In genomic region chr4:155219271-155220212, GRCm38 (mm10) we compare ENCODE assay signal across 8 mouse cellular contexts. TPM values are rescaled to one million over a fixed set of nuclear protein-coding genes. Genes with fewer than 3 reads are reported as not detected.
A peak's percentile ranks its signal among the peaks of the same experiment; 100 is the strongest.
DNase-seq lines count a peak whose midpoint lies in the region; ATAC-seq lines count a peak whose summit lies in the region.

No protein-coding gene starts in this region.

- H3K9ac ChIP-seq in kidney, embryonic 16.5 days (replicated peaks; ENCODE audit: low read length) = peak overlapping the region; percentile 94
- H3K9ac ChIP-seq in hindbrain, embryonic 16.5 days (ENCODE audit: low read depth, low read length) = peak overlapping the region; percentile 93

- peak overlapping the region; percentile 97 for H3K4me2 ChIP-seq in kidney, embryonic 16.5 days (replicated peaks; ENCODE audit: low read depth, low read length)
- peak overlapping the region; percentile 98 for H3K4me2 ChIP-seq in hindbrain, embryonic 16.5 days (ENCODE audit: low read length)

- 29% methylated on average over 12 of the region's 12 CpGs for WGBS in kidney, embryonic 16.5 days
- 48% methylated on average over 12 of the region's 12 CpGs for WGBS in hindbrain, embryonic 16.5 days

- H3K9me3 ChIP-seq in kidney, embryonic 16.5 days (ENCODE audit: low read length) = no peaks in the 10 kb centered on the region
- no peaks in the 10 kb centered on the region for H3K9me3 ChIP-seq in hindbrain, embryonic 16.5 days (ENCODE audit: control insufficient read depth, low read length)

- H3K27ac ChIP-seq in kidney, embryonic 16.5 days (ENCODE audit: low read length) = no peak overlapping the region
- peak overlapping the region; percentile 85 for H3K27ac ChIP-seq in brown adipose tissue, adult 24 weeks (replicated peaks; ENCODE audit: low read depth, low read length)
- H3K27ac ChIP-seq in hindbrain, embryonic 16.5 days (ENCODE audit: low read depth, low read length) = 0 out of 2 replicates have a peak overlapping the region, but pooled peaks have one; percentile 7

- H3K4me3 ChIP-seq in kidney, embryonic 16.5 days (ENCODE audit: low read length) = peak overlapping the region; percentile 89
- peak overlapping the region; percentile 73 for H3K4me3 ChIP-seq in brown adipose tissue, adult 24 weeks (ENCODE audit: insufficient read depth, low read depth, low read length)
- H3K4me3 ChIP-seq in hindbrain, embryonic 16.5 days (ENCODE audit: low read length) = peak overlapping the region; percentile 68

- no peaks in the 10 kb centered on the region for H3K36me3 ChIP-seq in kidney, embryonic 16.5 days (ENCODE audit: insufficient read depth, low read length)
- no peaks in the 10 kb centered on the region for H3K36me3 ChIP-seq in hindbrain, embryonic 16.5 days (ENCODE audit: control insufficient read depth, insufficient read depth, low read length)

- no peaks in the 10 kb centered on the region for H3K27me3 ChIP-seq in kidney, embryonic 16.5 days (ENCODE audit: insufficient read depth, low read length)
- H3K27me3 ChIP-seq in hindbrain, embryonic 16.5 days (replicated peaks; ENCODE audit: control insufficient read depth, insufficient read depth, low read length) = no peaks in the 10 kb centered on the region

- no peak for DNase-seq in kidney, postnatal 36 days
- DNase-seq in naive thymus-derived CD4-positive, alpha-beta T cell, adult 2 months (ENCODE audit: low read depth) = peak; percentile 61
- DNase-seq in adrenal gland, postnatal 25 days = no peak
- no peak for DNase-seq in adrenal gland, adult 8-10 months
- no peak for DNase-seq in spleen, postnatal 10 days (ENCODE audit: low spot score in 2 of 2)

- peaks cover 72% of the 10 kb centered on the region for H3K4me1 ChIP-seq in kidney, embryonic 16.5 days (ENCODE audit: insufficient read depth, low read length)
- H3K4me1 ChIP-seq in brown adipose tissue, adult 24 weeks (ENCODE audit: control insufficient read depth, insufficient read depth, insufficient read length, low read length) = peaks cover 47% of the 10 kb centered on the region
- H3K4me1 ChIP-seq in hindbrain, embryonic 16.5 days (ENCODE audit: control insufficient read depth, insufficient read depth, low read depth, low read length) = peaks cover 67% of the 10 kb centered on the region

- ATAC-seq in kidney, embryonic 16.5 days (ENCODE audit: low FRiP score, low TSS enrichment) = no peak
- ATAC-seq in hindbrain, embryonic 16.5 days = no peak

RNA-seq across cellular contexts. Expression of gene Ski, which starts 2.9 kb away (rescaled TPM):
- 14.5 and 15.9 TPM in 2 replicates for polyA plus RNA-seq in kidney, embryonic 16.5 days (2015; fragmentation: Nextera tagmentation; extraction: Ambion mirVana)
- 18.9 and 20.2 TPM in 2 replicates for polyA plus RNA-seq in brown adipose tissue, adult 24 weeks (2012; ENCODE audit: insufficient read depth, insufficient read length, missing spikeins)
- polyA plus RNA-seq in hindbrain, embryonic 16.5 days (2015; fragmentation: Nextera tagmentation; extraction: Ambion mirVana) = 11.1 TPM in 2 replicates
- total RNA-seq in adrenal gland, postnatal 25 days (2021) = 73.5 and 93.3 TPM in 2 replicates
- 10 to 100 TPM; 64.1 to 85.4 (median 69.1) TPM for total RNA-seq in adrenal gland, adult 8-10 months (2022)

RNA-seq across cellular contexts. Expression of gene Faap20, which starts 30.1 kb away (rescaled TPM):
- 77.4 and 77.8 TPM in 2 replicates for polyA plus RNA-seq in kidney, embryonic 16.5 days (2015; fragmentation: Nextera tagmentation; extraction: Ambion mirVana)
- polyA plus RNA-seq in brown adipose tissue, adult 24 weeks (2012; ENCODE audit: insufficient read depth, insufficient read length, missing spikeins) = 18.7 and 21.7 TPM in 2 replicates
- polyA plus RNA-seq in hindbrain, embryonic 16.5 days (2015; fragmentation: Nextera tagmentation; extraction: Ambion mirVana) = 72.1 and 72.5 TPM in 2 replicates
- total RNA-seq in adrenal gland, postnatal 25 days (2021) = 45.9 and 55.2 TPM in 2 replicates
- total RNA-seq in adrenal gland, adult 8-10 months (2022) = 10 to 100 TPM; 57.4 to 70.1 (median 60.8) TPM
